Mouse (Mus musculus) neural tube, embryonic 13.5 days (tissue): ENCODE results near the gene Gbf1. TPM values are rescaled to one million over a fixed set of nuclear protein-coding genes. Genes with fewer than 3 reads are reported as not detected.
A peak's percentile ranks its signal among the peaks of the same experiment; 100 is the strongest.

Experiments used
- ATAC-seq: fragments of 200-750 bp; cut with Nextera tagmentation; 2 replicates; pipeline ENCODE4 v1.8.0; 2017; ENCODE audit warnings: low read depth, mild to moderate bottlenecking, moderate TSS enrichment, moderate library complexity
- H3K27ac ChIP-seq: fragments of 300-500 bp; sonication (generic); replicated peaks from 2 replicates; pipeline ENCODE4 v1.5.1; 2015; ENCODE audit warnings: moderate library complexity, mild to moderate bottlenecking, inconsistent platforms
- H3K27me3 ChIP-seq: fragments of 300-500 bp; sonication (generic); 2 replicates; pipeline ENCODE4 v1.6.1; 2015; ENCODE audit warnings: mild to moderate bottlenecking, inconsistent platforms
- H3K36me3 ChIP-seq: fragments of 300-500 bp; sonication (generic); 2 replicates; pipeline ENCODE4 v1.6.1; 2015; ENCODE audit warnings: mild to moderate bottlenecking, inconsistent platforms
- H3K4me1 ChIP-seq: fragments of 300-500 bp; sonication (generic); replicated peaks from 2 replicates; pipeline ENCODE4 v1.6.1; 2015; ENCODE audit warnings: inconsistent platforms
- H3K4me2 ChIP-seq: fragments of 300-500 bp; sonication (generic); 2 replicates; pipeline ENCODE4 v1.6.1; 2015; ENCODE audit warnings: inconsistent platforms, mild to moderate bottlenecking, moderate library complexity
- H3K4me3 ChIP-seq: fragments of 300-500 bp; sonication (generic); 2 replicates; pipeline ENCODE4 v1.5.1; 2015; ENCODE audit warnings: mild to moderate bottlenecking, inconsistent platforms
- H3K9ac ChIP-seq: fragments of 300-500 bp; sonication (generic); 2 replicates; pipeline ENCODE4 v1.6.1; 2015; ENCODE audit warnings: moderate library complexity, mild to moderate bottlenecking, inconsistent platforms
- H3K9me3 ChIP-seq: fragments of 300-500 bp; sonication (generic); 2 replicates; pipeline ENCODE4 v1.6.1; 2016; ENCODE audit warnings: inconsistent platforms
- WGBS: fragments of 180-500 bp; shearing (Covaris S2); methylation state at CpG from one replicate; pipeline ENCODE4 v1.1.7; 2015; 5-methylcytosine and 5-hydroxymethylcytosine counted together
- polyA plus RNA-seq: library from polyadenylated mRNA; unstranded; fragments of >200 nt; fragmentation: Nextera tagmentation; extraction: Ambion mirVana; gene quantifications from 2 replicates; pipeline ENCODE4 v1.2.1, GENCODE M21; 2015

The Gbf1 gene
- polyA plus RNA-seq, 1 experiment from 2014 or later: 65.2 TPM

- 88% methylated on average over 6 of the region's 6 CpGs for WGBS
- no peak overlapping the region for H3K27ac ChIP-seq
- H3K4me2 ChIP-seq: no peak overlapping the region
- no peaks in the 10 kb centered on the region for H3K4me1 ChIP-seq
- peaks cover 67% of the 10 kb centered on the region for H3K36me3 ChIP-seq
- H3K9me3 ChIP-seq: no peaks in the 10 kb centered on the region
- no peaks in the 10 kb centered on the region for H3K27me3 ChIP-seq
- no peak overlapping the region for H3K4me3 ChIP-seq
- no peak overlapping the region for H3K9ac ChIP-seq
- no peak for ATAC-seq
Observed at GRCm38 (mm10) chr19:46286047-46286446, 133.7 kb downstream of the Gbf1 start.

GRCm38 (mm10) chr19:46286926-46287325, 134.6 kb downstream of the Gbf1 start:
- H3K27me3 ChIP-seq: no peaks in the 10 kb centered on the region
- no peak overlapping the region for H3K9ac ChIP-seq
- no peak overlapping the region for H3K27ac ChIP-seq
- no peak overlapping the region for H3K4me2 ChIP-seq
- H3K4me3 ChIP-seq: no peak overlapping the region
- WGBS: 88% methylated on average over 3 of the region's 3 CpGs
- H3K9me3 ChIP-seq: no peaks in the 10 kb centered on the region
- peaks cover 58% of the 10 kb centered on the region for H3K36me3 ChIP-seq
- ATAC-seq: no peak
- no peaks in the 10 kb centered on the region for H3K4me1 ChIP-seq

DNA sequence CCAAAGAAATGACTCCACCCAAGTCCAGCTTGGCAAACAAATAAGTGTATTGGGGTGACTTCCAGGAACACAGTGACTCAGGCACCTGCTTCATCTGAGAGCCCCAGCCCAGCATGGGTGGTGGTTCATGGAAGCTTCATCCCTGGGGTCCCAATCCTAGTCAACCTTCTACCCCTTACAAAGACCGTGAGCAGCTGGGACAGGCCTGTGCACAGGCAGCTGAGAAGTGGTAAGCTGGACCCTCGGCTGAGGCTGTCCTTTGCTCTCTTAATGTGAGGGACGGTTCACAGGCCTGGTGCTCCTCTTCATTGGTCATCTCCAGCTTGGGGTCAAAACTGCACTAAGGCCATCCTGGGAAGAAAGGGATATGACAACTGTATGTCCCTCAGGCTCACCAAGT, 135.3 kb downstream of the Gbf1 start:
- Histone ChIP-seq H3K9ac (no peak overlapping the region), H3K4me2 (no peak overlapping the region), H3K9me3 (no peaks in the 10 kb centered on the region), H3K4me1 (no peaks in the 10 kb centered on the region), H3K27me3 (peaks cover under 1% of the 10 kb centered on the region; the same call in 1 of the 2 replicates), H3K27ac (no peak overlapping the region), H3K4me3 (no peak overlapping the region), H3K36me3 (peaks cover 51% of the 10 kb centered on the region)
- 87% methylated on average over 3 of the region's 3 CpGs for WGBS
- ATAC-seq: no peak

DNA sequence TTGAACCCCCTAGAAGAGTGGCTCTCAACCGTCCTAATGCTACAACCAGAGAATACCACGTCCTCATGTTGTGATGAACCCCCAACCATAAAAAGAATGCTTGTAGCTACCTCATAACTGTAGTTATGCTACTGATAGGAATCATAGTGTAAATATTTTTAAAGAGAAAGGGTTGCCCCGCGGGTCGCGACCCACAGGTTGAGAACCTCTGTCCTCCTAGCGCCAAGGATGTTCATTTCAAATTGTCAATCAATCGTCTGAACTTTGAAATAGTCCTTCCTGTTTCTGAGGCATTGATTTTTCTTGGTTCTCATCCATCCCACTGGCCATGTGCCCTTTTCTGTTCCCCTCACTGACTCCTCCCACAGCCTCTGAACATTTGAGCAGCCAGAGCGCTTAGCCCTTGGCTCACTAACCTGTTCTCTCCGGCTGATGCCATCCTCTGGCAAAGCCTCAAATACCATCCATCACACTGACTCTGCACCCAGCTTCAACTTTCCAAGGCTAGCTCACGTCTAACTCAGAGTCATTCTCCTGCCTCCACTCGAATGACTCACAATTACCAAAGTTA, 138.3 kb downstream of the Gbf1 start:
- no peaks in the 10 kb centered on the region for H3K4me1 ChIP-seq
- no peak overlapping the region for H3K27ac ChIP-seq
- peaks cover 21% of the 10 kb centered on the region for H3K36me3 ChIP-seq
- no peaks in the 10 kb centered on the region for H3K9me3 ChIP-seq
- no peak for ATAC-seq
- no peak overlapping the region for H3K9ac ChIP-seq
- peaks cover 4% of the 10 kb centered on the region; the same call in 1 of the 2 replicates for H3K27me3 ChIP-seq
- no peak overlapping the region for H3K4me3 ChIP-seq
- WGBS: 73% methylated on average over 12 of the region's 12 CpGs
- H3K4me2 ChIP-seq: no peak overlapping the region

DNA sequence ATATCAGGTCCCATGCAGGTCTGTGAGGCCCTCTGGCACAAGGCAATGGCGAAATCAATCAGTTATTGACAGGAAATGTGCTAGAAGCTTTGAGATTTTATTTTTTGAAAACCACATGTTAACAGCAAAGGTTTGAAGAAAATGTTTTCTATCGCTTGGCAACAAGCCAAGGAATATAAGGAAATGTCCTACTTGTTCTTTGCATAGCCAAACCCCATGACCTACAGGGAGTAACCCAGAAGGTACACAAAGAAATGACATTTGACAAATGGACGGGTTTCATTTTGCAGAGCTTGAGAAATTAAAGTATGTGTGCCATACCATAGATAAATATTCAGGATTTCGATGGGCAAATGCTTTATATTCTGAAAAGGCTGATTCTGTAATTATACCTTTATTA, 144.6 kb downstream of the Gbf1 start:
- ATAC-seq: no peak
- no peak overlapping the region for H3K4me3 ChIP-seq
- H3K27me3 ChIP-seq: peaks cover 4% of the 10 kb centered on the region; the same call in 1 of the 2 replicates
- no peak overlapping the region for H3K9ac ChIP-seq
- no peaks in the 10 kb centered on the region for H3K9me3 ChIP-seq
- no peak overlapping the region for H3K27ac ChIP-seq
- no peak overlapping the region for H3K4me2 ChIP-seq
- H3K4me1 ChIP-seq: no peaks in the 10 kb centered on the region
- H3K36me3 ChIP-seq: no peaks in the 10 kb centered on the region
- 72% methylated on average over 4 of the region's 4 CpGs for WGBS

GRCm38 (mm10) chr19:46300294-46301045, 148.2 kb downstream of the Gbf1 start:
- no peak overlapping the region for H3K27ac ChIP-seq
- WGBS: 42% methylated on average over 8 of the region's 8 CpGs
- no peak overlapping the region for H3K4me3 ChIP-seq
- ATAC-seq: no peak
- H3K27me3 ChIP-seq: peaks cover 15% of the 10 kb centered on the region
- H3K36me3 ChIP-seq: no peaks in the 10 kb centered on the region
- no peak overlapping the region for H3K9ac ChIP-seq
- peaks cover 20% of the 10 kb centered on the region for H3K4me1 ChIP-seq
- H3K4me2 ChIP-seq: no peak overlapping the region
- no peaks in the 10 kb centered on the region for H3K9me3 ChIP-seq

- Histone ChIP-seq H3K27ac (no peak overlapping the region), H3K4me2 (no peak overlapping the region), H3K27me3 (peaks cover 36% of the 10 kb centered on the region), H3K36me3 (no peaks in the 10 kb centered on the region), H3K9ac (no peak overlapping the region), H3K4me3 (no peak overlapping the region), H3K9me3 (no peaks in the 10 kb centered on the region), H3K4me1 (peaks cover 29% of the 10 kb centered on the region)
- WGBS: 89% methylated on average over 4 of the region's 4 CpGs
- ATAC-seq: no peak
Observed at GRCm38 (mm10) chr19:46302551-46302950, 150.2 kb downstream of the Gbf1 start.

- no peak overlapping the region for H3K9ac ChIP-seq
- WGBS: 53% methylated on average over 18 of the region's 18 CpGs
Observed at GRCm38 (mm10) chr19:46303251-46304215, 151.2 kb downstream of the Gbf1 start.

GRCm38 (mm10) chr19:46304216-46304841, 152.0 kb downstream of the Gbf1 start, which contains the start of gene Nfkb2:
Gene Nfkb2, plus strand, starts transcription at chr19:46304320.
- under 1% methylated on average over 39 of the region's 39 CpGs for WGBS
- H3K4me1 ChIP-seq: peaks cover 38% of the 10 kb centered on the region
- H3K4me3 ChIP-seq: peak within 1 kb of the TSS; percentile 44
- H3K36me3 ChIP-seq: no peaks in the 10 kb centered on the region
- H3K4me2 ChIP-seq: peak within 1 kb of the TSS; percentile 81
- H3K9me3 ChIP-seq: no peaks in the 10 kb centered on the region
- H3K27me3 ChIP-seq: peaks cover 49% of the 10 kb centered on the region
- H3K9ac ChIP-seq: peak within 1 kb of the TSS; percentile 63
- ATAC-seq: peak; percentile 71; the same call in 1 of the 2 replicates
- H3K27ac ChIP-seq: peak within 1 kb of the TSS; percentile 20; the same call in 1 of the 2 replicates

More at GRCm38 (mm10) chr19:46303251-46304215, 151.2 kb downstream of the Gbf1 start:
- Histone ChIP-seq H3K9me3 (no peaks in the 10 kb centered on the region), H3K27me3 (peaks cover 46% of the 10 kb centered on the region), H3K4me2 (peak overlapping the region; percentile 81), H3K4me1 (peaks cover 30% of the 10 kb centered on the region), H3K27ac (no peak overlapping the region), H3K36me3 (no peaks in the 10 kb centered on the region), H3K4me3 (peak overlapping the region; percentile 44)
- ATAC-seq: no peak

GRCm38 (mm10) chr19:46304908-46305333, 152.6 kb downstream of the Gbf1 start:
- Histone ChIP-seq H3K27ac (peak overlapping the region; percentile 4; the same call in 1 of the 2 replicates), H3K4me2 (peak overlapping the region; percentile 81), H3K9me3 (no peaks in the 10 kb centered on the region), H3K4me3 (peak overlapping the region; percentile 44), H3K9ac (peak overlapping the region; percentile 63), H3K4me1 (peaks cover 38% of the 10 kb centered on the region), H3K36me3 (no peaks in the 10 kb centered on the region), H3K27me3 (peaks cover 49% of the 10 kb centered on the region)
- WGBS: under 1% methylated on average over 34 of the region's 34 CpGs
- ATAC-seq: peak; percentile 33; the same call in 1 of the 2 replicates

DNA sequence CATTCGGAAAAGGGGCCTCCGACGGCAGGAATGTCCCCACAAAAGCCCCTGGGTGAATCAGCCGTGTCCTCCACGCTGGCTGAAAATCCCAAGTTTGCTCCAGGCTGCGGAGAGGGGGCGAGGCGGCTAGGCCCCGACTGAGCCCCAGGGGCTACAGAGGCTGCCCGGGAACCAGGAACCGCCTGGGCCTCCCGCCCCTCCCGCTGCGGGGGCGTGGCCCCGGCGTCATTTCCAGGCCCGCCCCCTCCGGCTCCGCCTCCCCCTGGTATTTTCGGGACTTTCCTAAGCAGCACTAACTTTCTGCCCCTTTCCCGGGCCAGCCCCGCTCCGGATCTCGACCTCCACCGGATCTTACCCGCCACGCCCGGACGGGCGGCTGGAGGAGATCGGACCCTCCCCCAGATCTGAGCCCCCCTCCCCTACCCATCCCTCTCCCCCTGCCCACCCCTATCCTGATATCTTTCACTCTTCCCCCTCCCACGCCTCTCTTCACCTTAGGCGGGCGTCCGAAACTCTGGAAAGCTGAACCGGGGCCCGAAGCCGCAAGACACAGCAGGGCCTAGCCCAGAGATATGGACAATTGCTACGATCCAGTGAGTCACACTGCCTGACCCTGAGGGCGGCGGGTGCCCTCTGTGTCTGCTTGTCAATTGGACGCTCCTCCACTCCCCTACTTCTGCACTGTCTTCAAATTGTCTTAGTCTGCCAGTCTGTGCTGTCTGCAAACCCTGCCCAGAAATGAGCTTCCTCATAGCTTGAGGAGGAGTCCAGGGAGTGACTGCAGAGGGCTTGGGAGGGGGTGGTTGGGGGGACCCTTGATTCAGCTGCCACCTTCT, 153.3 kb downstream of the Gbf1 start:
- peak overlapping the region; percentile 81 for H3K4me2 ChIP-seq
- H3K9ac ChIP-seq: peak overlapping the region; percentile 63
- no peak overlapping the region for H3K27ac ChIP-seq
- ATAC-seq: peak; percentile 21
- WGBS: 5% methylated on average over 39 of the region's 43 CpGs
- no peaks in the 10 kb centered on the region for H3K9me3 ChIP-seq
- H3K4me3 ChIP-seq: peak overlapping the region; percentile 44
- peaks cover 54% of the 10 kb centered on the region for H3K27me3 ChIP-seq
- no peaks in the 10 kb centered on the region for H3K36me3 ChIP-seq
- H3K4me1 ChIP-seq: peaks cover 38% of the 10 kb centered on the region
